Mouse (Mus musculus): Measurements from ENCODE around the gene Gabarapl2.

DNA sequence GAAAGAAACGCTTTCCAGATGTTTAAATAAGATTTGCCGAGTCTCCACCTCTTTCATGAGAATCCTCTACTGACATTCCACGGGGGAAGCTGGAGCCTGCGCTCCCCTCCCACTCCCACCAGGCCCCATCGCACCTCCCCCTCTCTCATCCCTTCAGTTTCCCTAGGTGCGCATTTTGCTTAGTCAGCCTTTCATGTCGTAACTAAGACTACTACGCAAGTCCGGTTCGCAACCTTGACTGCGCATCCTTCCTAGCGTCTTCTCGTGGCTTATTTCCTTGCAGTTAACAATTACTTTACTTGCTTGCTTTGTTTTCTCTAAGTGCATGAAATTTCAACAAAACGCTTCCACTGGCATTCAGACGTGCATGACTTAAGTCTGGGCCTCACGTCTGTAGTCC, 8.8 kb upstream of the Gabarapl2 start:
- no peak for TF ChIP-seq CTCF (IDR thresholded peaks at IDR 0.05; ENCODE audit: extremely low read depth, insufficient read depth, low read length)
- no peak for TF ChIP-seq POLR2A (IDR thresholded peaks at IDR 0.05; ENCODE audit: extremely low read depth, insufficient read depth, low read length)

Measured in cortical plate, adult 2 months (tissue).